Mouse (Mus musculus) neural tube, embryonic 12.5 days (tissue): ENCODE results near the gene Fbxo9. TPM values are rescaled to one million over a fixed set of nuclear protein-coding genes. Genes with fewer than 3 reads are reported as not detected.
A peak's percentile ranks its signal among the peaks of the same experiment; 100 is the strongest.
"Not testable (repeated sequence)": the region's sequence is repeated elsewhere in the genome, so short reads cannot be mapped to it uniquely, and the experiment has no call there.

Experiments used
- ATAC-seq: fragments of 200-750 bp; cut with Nextera tagmentation; 2 replicates; pipeline ENCODE4 v1.8.0; 2017; ENCODE audit warnings: low read depth, mild to moderate bottlenecking, moderate TSS enrichment, moderate library complexity; ENCODE audit not compliant: low FRiP score
- H3K27ac ChIP-seq: fragments of 300-500 bp; sonication (generic); 2 replicates; pipeline ENCODE4 v1.5.1; 2016
- H3K27me3 ChIP-seq: fragments of 300-500 bp; sonication (generic); replicated peaks from 2 replicates; pipeline ENCODE4 v1.6.1; 2016; ENCODE audit warnings: mild to moderate bottlenecking
- H3K36me3 ChIP-seq: fragments of 300-500 bp; sonication (generic); 2 replicates; pipeline ENCODE4 v1.6.1; 2016; ENCODE audit warnings: mild to moderate bottlenecking
- H3K4me1 ChIP-seq: fragments of 300-500 bp; sonication (generic); 2 replicates; pipeline ENCODE4 v1.6.1; 2016
- H3K4me2 ChIP-seq: fragments of 300-500 bp; sonication (generic); replicated peaks from 2 replicates; pipeline ENCODE4 v1.6.1; 2016; ENCODE audit warnings: mild to moderate bottlenecking
- H3K4me3 ChIP-seq: fragments of 300-500 bp; sonication (generic); 2 replicates; pipeline ENCODE4 v1.5.1; 2016
- H3K9ac ChIP-seq: fragments of 300-500 bp; sonication (generic); 2 replicates; pipeline ENCODE4 v1.6.1; 2016; ENCODE audit warnings: mild to moderate bottlenecking
- H3K9me3 ChIP-seq: fragments of 300-500 bp; sonication (generic); 2 replicates; pipeline ENCODE4 v1.6.1; 2016; ENCODE audit warnings: mild to moderate bottlenecking
- WGBS: fragments of 180-500 bp; shearing (Covaris S2); methylation state at CpG from one replicate; pipeline ENCODE4 v1.1.7; 2016; 5-methylcytosine and 5-hydroxymethylcytosine counted together
- polyA plus RNA-seq: library from polyadenylated mRNA; unstranded; fragments of >200 nt; fragmentation: Nextera tagmentation; extraction: Ambion mirVana; gene quantifications from 2 replicates; pipeline ENCODE4 v1.2.1, GENCODE M21; 2016

Gene Fbxo9
- 48.0 and 53.4 TPM in 2 replicates for polyA plus RNA-seq

- H3K4me2 ChIP-seq = peak within 1 kb of the TSS; percentile 88
- peak; percentile 94 for ATAC-seq
- H3K9me3 ChIP-seq = no peaks in the 10 kb centered on the region
- no peaks in the 10 kb centered on the region for H3K36me3 ChIP-seq
- H3K9ac ChIP-seq = peak within 1 kb of the TSS; percentile 90
- no peaks in the 10 kb centered on the region for H3K27me3 ChIP-seq
- H3K4me1 ChIP-seq = peaks cover 8% of the 10 kb centered on the region; the same call in 1 of the 2 replicates
- H3K27ac ChIP-seq = peak within 1 kb of the TSS; percentile 72
- H3K4me3 ChIP-seq = peak within 1 kb of the TSS; percentile 82
- under 1% methylated on average over 20 of the region's 20 CpGs for WGBS
Observed at GRCm38 (mm10) chr9:78108796-78109239, at the start of gene Fbxo9, which contains the start of gene Ick. Gene Fbxo9 (minus strand): TSS chr9:78109065. Gene Ick (plus strand): TSS chr9:78109192.

GRCm38 (mm10) chr9:78157221-78157620 is 48.4 kb upstream of the Fbxo9 start:
- whole genome bisulfite sequencing = 92% methylated on average over 1 of the region's 1 CpGs
- H3K27me3 ChIP-seq = no peaks in the 10 kb centered on the region
- H3K36me3 ChIP-seq = peaks cover 82% of the 10 kb centered on the region
- H3K9ac ChIP-seq = no peak overlapping the region
- H3K9me3 ChIP-seq = no peaks in the 10 kb centered on the region
- no peak for ATAC-seq
- H3K4me3 ChIP-seq = no peak overlapping the region
- no peak overlapping the region for H3K4me2 ChIP-seq
- H3K4me1 ChIP-seq = no peaks in the 10 kb centered on the region
- H3K27ac ChIP-seq = no peak overlapping the region

- Histone ChIP-seq H3K4me2 (no peak overlapping the region), H3K36me3 (peaks cover 66% of the 10 kb centered on the region), H3K4me1 (no peaks in the 10 kb centered on the region), H3K9ac (no peak overlapping the region), H3K4me3 (no peak overlapping the region), H3K9me3 (no peaks in the 10 kb centered on the region), H3K27me3 (no peaks in the 10 kb centered on the region), H3K27ac (no peak overlapping the region)
- no peak for ATAC-seq
- WGBS = 88% methylated on average over 11 of the region's 11 CpGs
Observed at GRCm38 (mm10) chr9:78154211-78154977, 45.5 kb upstream of the Fbxo9 start.

- ATAC-seq, H3K27ac ChIP-seq, H3K27me3 ChIP-seq, H3K4me1 ChIP-seq, H3K9me3 ChIP-seq, H3K4me2 ChIP-seq, H3K4me3 ChIP-seq, H3K9ac ChIP-seq: not testable (repeated sequence)
- peaks cover 40% of the 10 kb centered on the region for H3K36me3 ChIP-seq
- 89% methylated on average over 2 of the region's 2 CpGs for WGBS
Observed at GRCm38 (mm10) chr9:78149770-78150169, 40.9 kb upstream of the Fbxo9 start.

GRCm38 (mm10) chr9:78148149-78148548 is 39.3 kb upstream of the Fbxo9 start:
- no peaks in the 10 kb centered on the region for H3K4me1 ChIP-seq
- peaks cover 44% of the 10 kb centered on the region for H3K36me3 ChIP-seq
- 93% methylated on average over 6 of the region's 6 CpGs for WGBS
- no peak overlapping the region for H3K4me3 ChIP-seq
- no peak overlapping the region for H3K4me2 ChIP-seq
- no peaks in the 10 kb centered on the region for H3K27me3 ChIP-seq
- H3K9ac ChIP-seq = no peak overlapping the region
- no peak for ATAC-seq
- no peaks in the 10 kb centered on the region for H3K9me3 ChIP-seq
- no peak overlapping the region for H3K27ac ChIP-seq

GRCm38 (mm10) chr9:78146627-78147026 is 37.8 kb upstream of the Fbxo9 start:
- Histone ChIP-seq H3K9ac (no peak overlapping the region), H3K27ac (no peak overlapping the region), H3K36me3 (peaks cover 48% of the 10 kb centered on the region), H3K4me2 (no peak overlapping the region), H3K27me3 (no peaks in the 10 kb centered on the region), H3K9me3 (peaks cover 7% of the 10 kb centered on the region), H3K4me1 (no peaks in the 10 kb centered on the region), H3K4me3 (no peak overlapping the region)
- WGBS = 77% methylated on average over 6 of the region's 6 CpGs
- ATAC-seq = no peak

GRCm38 (mm10) chr9:78146099-78146498 is 37.2 kb upstream of the Fbxo9 start:
- no peak overlapping the region for H3K4me3 ChIP-seq
- no peaks in the 10 kb centered on the region for H3K27me3 ChIP-seq
- no peak for ATAC-seq
- H3K36me3 ChIP-seq = peaks cover 48% of the 10 kb centered on the region
- no peak overlapping the region for H3K9ac ChIP-seq
- no peak overlapping the region for H3K4me2 ChIP-seq
- 74% methylated on average over 4 of the region's 4 CpGs for WGBS
- no peak overlapping the region for H3K27ac ChIP-seq
- H3K4me1 ChIP-seq = no peaks in the 10 kb centered on the region
- H3K9me3 ChIP-seq = peaks cover 8% of the 10 kb centered on the region

- no peak overlapping the region for H3K27ac ChIP-seq
- H3K9me3 ChIP-seq = peaks cover 8% of the 10 kb centered on the region
- ATAC-seq = no peak
- no peaks in the 10 kb centered on the region for H3K27me3 ChIP-seq
- H3K4me3 ChIP-seq = no peak overlapping the region
- 96% methylated on average over 4 of the region's 4 CpGs for WGBS
- no peak overlapping the region for H3K4me2 ChIP-seq
- peaks cover 71% of the 10 kb centered on the region for H3K36me3 ChIP-seq
- no peak overlapping the region for H3K9ac ChIP-seq
- H3K4me1 ChIP-seq = 0 out of 2 replicates have a peak, but pooled peaks cover 8% of the 10 kb centered on the region
Observed at GRCm38 (mm10) chr9:78139463-78139862, 30.6 kb upstream of the Fbxo9 start.

GRCm38 (mm10) chr9:78138044-78138676 is 29.3 kb upstream of the Fbxo9 start:
- H3K9me3 ChIP-seq = peaks cover 8% of the 10 kb centered on the region
- H3K27me3 ChIP-seq = no peaks in the 10 kb centered on the region
- H3K4me1 ChIP-seq = 0 out of 2 replicates have a peak, but pooled peaks cover 8% of the 10 kb centered on the region
- H3K4me2 ChIP-seq = no peak overlapping the region
- 91% methylated on average over 9 of the region's 9 CpGs for WGBS
- peaks cover 70% of the 10 kb centered on the region for H3K36me3 ChIP-seq
- H3K9ac ChIP-seq = no peak overlapping the region
- no peak overlapping the region for H3K4me3 ChIP-seq
- H3K27ac ChIP-seq = no peak overlapping the region
- no peak for ATAC-seq

- 41% methylated on average over 7 of the region's 7 CpGs for WGBS
- H3K27ac ChIP-seq = no peak overlapping the region
- H3K4me2 ChIP-seq = no peak overlapping the region
- no peaks in the 10 kb centered on the region for H3K9me3 ChIP-seq
- ATAC-seq = 0 out of 2 replicates have a peak, but pooled peaks have one; percentile 53
- H3K4me3 ChIP-seq = no peak overlapping the region
- H3K4me1 ChIP-seq = 0 out of 2 replicates have a peak, but pooled peaks cover 8% of the 10 kb centered on the region
- H3K27me3 ChIP-seq = no peaks in the 10 kb centered on the region
- H3K9ac ChIP-seq = no peak overlapping the region
- H3K36me3 ChIP-seq = peaks cover 69% of the 10 kb centered on the region
Observed at GRCm38 (mm10) chr9:78135658-78136057, 26.8 kb upstream of the Fbxo9 start.

GRCm38 (mm10) chr9:78126643-78127042 is 17.8 kb upstream of the Fbxo9 start:
- 78% methylated on average over 10 of the region's 10 CpGs for WGBS
- Histone ChIP-seq H3K4me1 (peaks cover 6% of the 10 kb centered on the region; the same call in 1 of the 2 replicates), H3K4me3 (no peak overlapping the region), H3K9ac (no peak overlapping the region), H3K4me2 (no peak overlapping the region), H3K27ac (no peak overlapping the region), H3K9me3 (no peaks in the 10 kb centered on the region), H3K36me3 (peaks cover 12% of the 10 kb centered on the region), H3K27me3 (no peaks in the 10 kb centered on the region)
- ATAC-seq = 0 out of 2 replicates have a peak, but pooled peaks have one; percentile 37

GRCm38 (mm10) chr9:78126007-78126406 is 17.1 kb upstream of the Fbxo9 start:
- peak; percentile 21; the same call in 1 of the 2 replicates for ATAC-seq
- WGBS = 75% methylated on average over 6 of the region's 6 CpGs
- H3K36me3 ChIP-seq = peaks cover 7% of the 10 kb centered on the region; the same call in 1 of the 2 replicates
- H3K9me3 ChIP-seq = no peaks in the 10 kb centered on the region
- H3K27ac ChIP-seq = no peak overlapping the region
- H3K4me1 ChIP-seq = peaks cover 6% of the 10 kb centered on the region; the same call in 1 of the 2 replicates
- no peak overlapping the region for H3K9ac ChIP-seq
- no peak overlapping the region for H3K4me3 ChIP-seq
- H3K4me2 ChIP-seq = no peak overlapping the region
- no peaks in the 10 kb centered on the region for H3K27me3 ChIP-seq
